Mouse (Mus musculus): ENCODE data around the gene Il22ra2. TPM values are rescaled to one million over a fixed set of nuclear protein-coding genes. Genes with fewer than 3 reads are reported as not detected.

The Il22ra2 gene
- polyA plus RNA-seq, 1 experiment = 0.67 TPM

DNA sequence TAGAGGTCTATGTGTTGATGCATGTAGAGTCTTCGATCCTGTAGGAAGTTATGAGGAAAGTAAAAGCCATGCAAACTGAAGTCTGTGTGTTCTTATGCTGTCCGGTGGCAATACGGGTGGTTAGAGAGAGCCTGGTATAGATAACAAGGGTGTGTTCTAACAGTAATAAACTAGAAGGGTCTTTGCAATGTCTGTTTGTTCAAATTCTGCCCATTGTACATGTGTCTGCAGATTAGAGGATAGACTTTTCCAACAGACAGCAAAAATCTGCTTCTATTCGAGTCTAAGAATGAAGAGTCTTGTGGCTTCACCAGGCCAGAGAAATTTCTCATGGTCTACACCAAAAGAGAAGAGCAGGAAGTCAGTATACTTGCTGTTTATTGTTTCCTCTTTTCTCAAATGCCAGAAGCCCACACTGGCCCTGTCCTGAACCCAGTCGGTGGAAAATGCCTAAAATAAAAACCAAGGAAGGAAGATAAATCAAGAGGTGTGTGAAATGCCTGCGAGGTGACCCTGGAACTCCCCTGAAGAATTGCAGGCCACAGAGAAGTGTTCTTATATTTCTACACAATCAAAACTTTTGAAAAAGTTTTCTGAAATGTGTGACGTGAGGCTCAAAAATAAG is 38.9 kb upstream of the Il22ra2 start:
- Histone ChIP-seq H3K4me3 (ENCODE audit: insufficient read depth, low read depth, low read length) (no peak overlapping the region), H3K4me1 (ENCODE audit: control insufficient read depth, insufficient read depth, low read length) (peaks cover 3% of the 10 kb centered on the region; the same call in 1 of the 2 replicates), H3K27ac (ENCODE audit: insufficient read depth, low read depth, low read length) (peak overlapping the region; percentile 50), H3K27me3 (replicated peaks; ENCODE audit: control insufficient read depth, insufficient read depth, low read length) (no peaks in the 10 kb centered on the region), H3K36me3 (ENCODE audit: control insufficient read depth, insufficient read depth, low read length) (no peaks in the 10 kb centered on the region)
- no peak for DNase-seq
- WGBS = 60% methylated on average over 7 of the region's 7 CpGs
- TF ChIP-seq CTCF (conservative IDR thresholded peaks at IDR 0.05; ENCODE audit: insufficient read depth, insufficient read length, low read depth, low read length) (no peak), POLR2A (IDR thresholded peaks at IDR 0.05; ENCODE audit: low read depth, low read length) (no peak)

DNA sequence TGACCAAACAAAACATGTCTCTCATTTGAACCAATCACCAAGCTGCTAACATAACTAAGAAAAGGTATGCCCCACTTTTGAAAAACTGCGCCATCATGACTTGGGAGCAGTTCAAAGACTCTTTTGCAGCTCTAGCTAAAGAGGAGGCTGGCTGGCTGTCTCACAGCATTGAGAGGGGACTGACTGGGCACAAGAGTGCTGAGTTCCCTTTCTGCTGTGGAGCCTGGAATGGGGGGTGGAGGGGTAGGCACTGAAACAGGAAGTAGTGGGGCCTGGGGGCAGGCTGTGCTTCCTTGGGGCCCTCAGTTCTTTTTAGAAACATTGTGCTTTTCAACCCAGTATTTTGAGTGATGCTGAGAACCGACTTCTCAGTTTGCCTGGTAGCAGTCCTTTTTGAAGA is 37.7 kb upstream of the Il22ra2 start:
- no peaks in the 10 kb centered on the region for H3K27me3 ChIP-seq (replicated peaks; ENCODE audit: control insufficient read depth, insufficient read depth, low read length)
- no peak overlapping the region for H3K27ac ChIP-seq (ENCODE audit: insufficient read depth, low read depth, low read length)
- TF ChIP-seq POLR2A (IDR thresholded peaks at IDR 0.05; ENCODE audit: low read depth, low read length) (no peak), CTCF (conservative IDR thresholded peaks at IDR 0.05; ENCODE audit: insufficient read depth, insufficient read length, low read depth, low read length) (no peak)
- no peak overlapping the region for H3K4me3 ChIP-seq (ENCODE audit: insufficient read depth, low read depth, low read length)
- H3K36me3 ChIP-seq (ENCODE audit: control insufficient read depth, insufficient read depth, low read length) = no peaks in the 10 kb centered on the region
- 88% methylated on average over 2 of the region's 2 CpGs for WGBS
- peaks cover 3% of the 10 kb centered on the region; the same call in 1 of the 2 replicates for H3K4me1 ChIP-seq (ENCODE audit: control insufficient read depth, insufficient read depth, low read length)
- peak; percentile 34 for DNase-seq

DNA sequence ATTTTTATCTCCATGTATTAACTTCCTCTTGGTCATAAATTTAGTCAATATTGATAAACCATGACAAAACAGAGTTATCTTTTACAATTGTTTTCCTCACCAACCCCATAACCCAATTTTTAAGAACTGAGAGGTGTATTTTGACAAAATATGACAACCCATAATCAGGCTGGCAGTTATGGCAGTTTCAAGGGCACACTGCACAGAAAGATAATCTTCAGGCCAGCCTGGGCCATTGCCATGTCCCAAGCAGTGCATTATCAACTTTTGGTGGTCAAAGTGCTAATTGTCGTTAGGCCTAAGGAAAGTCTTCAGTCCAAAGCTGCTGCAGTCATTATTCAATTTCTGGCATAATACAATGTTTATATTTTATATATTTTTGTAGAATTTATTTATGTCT is 37.0 kb upstream of the Il22ra2 start:
- TF ChIP-seq CTCF (conservative IDR thresholded peaks at IDR 0.05; ENCODE audit: insufficient read depth, insufficient read length, low read depth, low read length) = no peak
- TF ChIP-seq POLR2A (IDR thresholded peaks at IDR 0.05; ENCODE audit: low read depth, low read length) = no peak
- no peaks in the 10 kb centered on the region for H3K36me3 ChIP-seq (ENCODE audit: control insufficient read depth, insufficient read depth, low read length)
- WGBS = 94% methylated on average over 1 of the region's 1 CpGs
- peaks cover 3% of the 10 kb centered on the region; the same call in 1 of the 2 replicates for H3K4me1 ChIP-seq (ENCODE audit: control insufficient read depth, insufficient read depth, low read length)
- H3K27me3 ChIP-seq (replicated peaks; ENCODE audit: control insufficient read depth, insufficient read depth, low read length) = no peaks in the 10 kb centered on the region
- no peak overlapping the region for H3K4me3 ChIP-seq (ENCODE audit: insufficient read depth, low read depth, low read length)
- H3K27ac ChIP-seq (ENCODE audit: insufficient read depth, low read depth, low read length) = no peak overlapping the region
- DNase-seq = no peak

DNA sequence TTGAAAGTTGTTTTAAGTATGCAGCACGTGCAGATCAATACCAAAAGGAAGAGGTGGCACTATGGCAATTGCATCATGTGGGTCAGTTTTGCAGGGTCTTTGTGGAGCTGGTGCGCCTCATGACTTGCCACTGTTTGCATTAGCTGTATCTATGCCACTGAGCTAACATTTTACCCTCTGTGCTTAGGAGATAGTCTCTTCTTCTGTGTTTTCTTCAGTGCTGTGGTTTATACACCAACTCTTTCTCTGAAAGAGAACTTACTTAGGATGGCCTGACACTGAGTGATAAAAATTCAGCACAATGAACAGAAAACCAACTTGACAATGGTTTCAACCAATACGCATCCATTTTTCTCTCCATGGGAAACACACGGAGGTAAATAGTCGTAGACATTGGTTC is 35.9 kb upstream of the Il22ra2 start:
- no peak for TF ChIP-seq POLR2A (IDR thresholded peaks at IDR 0.05; ENCODE audit: low read depth, low read length)
- no peak for TF ChIP-seq CTCF (conservative IDR thresholded peaks at IDR 0.05; ENCODE audit: insufficient read depth, insufficient read length, low read depth, low read length)
- Histone ChIP-seq H3K4me3 (ENCODE audit: insufficient read depth, low read depth, low read length) (no peak overlapping the region), H3K27me3 (replicated peaks; ENCODE audit: control insufficient read depth, insufficient read depth, low read length) (no peaks in the 10 kb centered on the region), H3K27ac (ENCODE audit: insufficient read depth, low read depth, low read length) (no peak overlapping the region), H3K4me1 (ENCODE audit: control insufficient read depth, insufficient read depth, low read length) (peaks cover 3% of the 10 kb centered on the region; the same call in 1 of the 2 replicates), H3K36me3 (ENCODE audit: control insufficient read depth, insufficient read depth, low read length) (no peaks in the 10 kb centered on the region)
- DNase-seq = no peak
- WGBS = 97% methylated on average over 5 of the region's 5 CpGs

DNA sequence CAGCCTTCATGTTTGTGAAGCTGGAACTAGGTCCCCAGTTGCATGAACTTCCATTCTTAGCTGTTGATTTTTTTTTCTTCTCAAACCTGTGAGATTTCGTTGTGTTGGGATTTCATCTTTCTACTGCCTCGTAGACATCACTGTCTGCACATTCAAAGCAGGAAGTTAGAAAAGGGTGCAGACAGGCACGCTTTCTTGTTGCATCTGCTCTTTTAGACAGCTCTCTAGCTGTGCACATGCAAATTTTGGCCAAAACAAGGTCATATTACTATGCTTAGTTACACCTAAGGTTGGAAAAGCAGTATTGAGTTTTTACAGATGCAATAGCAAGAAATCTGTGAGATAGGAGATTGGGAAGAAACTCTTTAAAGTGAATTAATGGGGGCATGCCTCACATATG is 34.5 kb upstream of the Il22ra2 start:
- H3K36me3 ChIP-seq (ENCODE audit: control insufficient read depth, insufficient read depth, low read length) = no peaks in the 10 kb centered on the region
- no peaks in the 10 kb centered on the region for H3K27me3 ChIP-seq (replicated peaks; ENCODE audit: control insufficient read depth, insufficient read depth, low read length)
- TF ChIP-seq POLR2A (IDR thresholded peaks at IDR 0.05; ENCODE audit: low read depth, low read length) = no peak
- no peak for TF ChIP-seq CTCF (conservative IDR thresholded peaks at IDR 0.05; ENCODE audit: insufficient read depth, insufficient read length, low read depth, low read length)
- no peak overlapping the region for H3K27ac ChIP-seq (ENCODE audit: insufficient read depth, low read depth, low read length)
- no peak overlapping the region for H3K4me3 ChIP-seq (ENCODE audit: insufficient read depth, low read depth, low read length)
- WGBS = 77% methylated on average over 3 of the region's 3 CpGs
- no peak for DNase-seq
- H3K4me1 ChIP-seq (ENCODE audit: control insufficient read depth, insufficient read depth, low read length) = peaks cover 5% of the 10 kb centered on the region; the same call in 1 of the 2 replicates

DNA sequence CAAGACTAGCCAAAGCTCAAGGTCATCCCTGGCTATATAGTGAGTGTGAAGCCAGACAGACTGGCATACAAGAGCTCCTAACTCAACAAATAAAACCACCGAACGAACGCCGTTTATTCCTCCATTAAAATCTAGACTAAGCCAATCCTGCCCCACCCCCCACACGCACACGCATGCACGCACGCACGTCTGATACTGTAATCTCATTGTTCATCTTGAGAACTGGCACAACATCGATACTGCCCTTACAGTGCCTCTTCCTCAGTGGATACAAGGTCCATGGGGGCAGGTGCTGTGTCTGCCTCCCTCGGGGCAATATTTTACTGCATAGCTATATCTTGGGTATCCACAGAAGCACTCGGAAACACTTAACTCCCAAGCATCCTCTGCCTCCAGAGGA is 32.2 kb upstream of the Il22ra2 start:
- Histone ChIP-seq H3K4me3 (ENCODE audit: insufficient read depth, low read depth, low read length) (no peak overlapping the region), H3K4me1 (ENCODE audit: control insufficient read depth, insufficient read depth, low read length) (peaks cover 14% of the 10 kb centered on the region; the same call in 1 of the 2 replicates), H3K27me3 (replicated peaks; ENCODE audit: control insufficient read depth, insufficient read depth, low read length) (no peaks in the 10 kb centered on the region), H3K27ac (ENCODE audit: insufficient read depth, low read depth, low read length) (no peak overlapping the region), H3K36me3 (ENCODE audit: control insufficient read depth, insufficient read depth, low read length) (no peaks in the 10 kb centered on the region)
- TF ChIP-seq POLR2A (IDR thresholded peaks at IDR 0.05; ENCODE audit: low read depth, low read length) (no peak), CTCF (conservative IDR thresholded peaks at IDR 0.05; ENCODE audit: insufficient read depth, insufficient read length, low read depth, low read length) (no peak)
- whole genome bisulfite sequencing = 88% methylated on average over 12 of the region's 12 CpGs
- DNase-seq = no peak

GRCm38 (mm10) chr10:19591286-19591640 is 30.5 kb upstream of the Il22ra2 start:
- Histone ChIP-seq H3K4me3 (ENCODE audit: insufficient read depth, low read depth, low read length) (peak overlapping the region; percentile 34), H3K27ac (ENCODE audit: insufficient read depth, low read depth, low read length) (peak overlapping the region; percentile 33; the same call in 1 of the 2 replicates), H3K4me1 (ENCODE audit: control insufficient read depth, insufficient read depth, low read length) (peaks cover 18% of the 10 kb centered on the region; the same call in 1 of the 2 replicates), H3K27me3 (replicated peaks; ENCODE audit: control insufficient read depth, insufficient read depth, low read length) (no peaks in the 10 kb centered on the region), H3K36me3 (ENCODE audit: control insufficient read depth, insufficient read depth, low read length) (no peaks in the 10 kb centered on the region)
- TF ChIP-seq CTCF (conservative IDR thresholded peaks at IDR 0.05; ENCODE audit: insufficient read depth, insufficient read length, low read depth, low read length) = no peak
- TF ChIP-seq POLR2A (IDR thresholded peaks at IDR 0.05; ENCODE audit: low read depth, low read length) = no peak
- no peak for DNase-seq
- 23% methylated on average over 6 of the region's 6 CpGs for WGBS

All from kidney, adult 2 months (tissue).